11 mouse cellular contexts compared by ENCODE assay signal in the genomic region with DNA sequence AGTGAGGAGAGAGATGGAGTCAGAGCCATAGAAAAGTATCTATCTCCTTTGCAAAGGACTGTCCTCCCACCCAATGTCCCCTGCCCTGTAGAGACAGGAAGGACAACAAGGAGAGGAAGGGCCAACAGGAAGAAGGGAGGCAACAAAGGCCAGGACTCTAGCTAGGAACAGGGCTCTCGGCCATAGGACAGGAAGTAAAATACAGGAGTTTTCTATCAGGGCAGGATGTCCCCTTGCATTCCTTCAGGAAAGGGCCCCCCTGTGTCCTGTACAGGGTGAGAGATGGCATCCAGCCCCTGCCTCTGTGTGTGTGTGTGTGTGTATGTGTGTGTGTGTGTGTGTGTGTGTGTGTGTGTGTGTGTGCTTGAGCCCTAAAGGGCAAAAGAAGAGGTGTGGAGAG.
DNase-seq lines count a peak whose midpoint lies in the region; ATAC-seq and TF ChIP-seq lines count a peak whose summit lies in the region.
"Had no signal": no experiment of that assay in that cellular context is flagged by ENCODE, and none has a peak within 500 bp of the region (broad histone marks: within the 10 kb centered on the region; RNA-seq: fewer than 3 reads in every experiment).

No protein-coding gene starts in this region.

- no peaks in the 10 kb centered on the region for H3K36me3 ChIP-seq in heart, embryonic 11.5 days (ENCODE audit: control insufficient read depth, insufficient read depth, low read length)
- H3K36me3 ChIP-seq in embryonic facial prominence, embryonic 10.5 days (replicated peaks): no peaks in the 10 kb centered on the region
- no peaks in the 10 kb centered on the region for H3K36me3 ChIP-seq in lung, postnatal 0 days (ENCODE audit: insufficient read depth, low read length)
- H3K36me3 ChIP-seq: neural tube, embryonic 15.5 days had no signal

- no peak overlapping the region for H3K4me3 ChIP-seq in heart, embryonic 11.5 days (ENCODE audit: low read depth, low read length)
- H3K4me3 ChIP-seq in embryonic facial prominence, embryonic 10.5 days: no peak overlapping the region
- no peak overlapping the region for H3K4me3 ChIP-seq in lung, postnatal 0 days (ENCODE audit: low read depth, low read length)
- H3K4me3 ChIP-seq: neural tube, embryonic 15.5 days had no signal

- DNase-seq in heart, postnatal 14 days: no peak
- no peak for DNase-seq in embryonic facial prominence, embryonic 10.5 days (ENCODE audit: low spot score)
- DNase-seq in kidney, postnatal 10 days: peak; percentile 27
- peak; percentile 41 for DNase-seq in lung, postnatal 0 days (ENCODE audit: low spot score)
- DNase-seq in layer of hippocampus, postnatal 14 days (ENCODE audit: low spot score in 2 of 2): no peak
- DNase-seq: cerebellum, adult 8-10 months; right cerebral cortex, adult 18-20 months; thymus, postnatal 25 days had no signal

- no peaks in the 10 kb centered on the region for H3K27me3 ChIP-seq in heart, embryonic 11.5 days (ENCODE audit: control insufficient read depth, insufficient read depth, low read length)
- no peaks in the 10 kb centered on the region for H3K27me3 ChIP-seq in embryonic facial prominence, embryonic 10.5 days (replicated peaks; ENCODE audit: low read depth, poor library complexity, severe bottlenecking)
- no peaks in the 10 kb centered on the region for H3K27me3 ChIP-seq in lung, postnatal 0 days (replicated peaks; ENCODE audit: insufficient read depth, low read length)
- H3K27me3 ChIP-seq: neural tube, embryonic 15.5 days had no signal

- no peaks in the 10 kb centered on the region for H3K9me3 ChIP-seq in heart, embryonic 11.5 days (replicated peaks; ENCODE audit: control insufficient read depth, low read length)
- no peaks in the 10 kb centered on the region for H3K9me3 ChIP-seq in embryonic facial prominence, embryonic 10.5 days
- no peaks in the 10 kb centered on the region for H3K9me3 ChIP-seq in lung, postnatal 0 days (ENCODE audit: low read length)
- H3K9me3 ChIP-seq: neural tube, embryonic 15.5 days had no signal

- TF ChIP-seq EP300 in lung, postnatal 0 days (IDR thresholded peaks at IDR 0.05): peak; percentile 50; the same call in 1 of the 2 replicates

- intact Hi-C loops in heart, postnatal 14 days (cut with DNase I): no loop called here

- H3K4me2 ChIP-seq in heart, embryonic 11.5 days: no peak overlapping the region
- no peak overlapping the region for H3K4me2 ChIP-seq in lung, postnatal 0 days (replicated peaks; ENCODE audit: low read depth, low read length)
- H3K4me2 ChIP-seq: neural tube, embryonic 15.5 days had no signal

- WGBS in heart, embryonic 11.5 days (ENCODE audit: insufficient replicate concordance): 20% methylated on average over 1 of the region's 1 CpGs
- 34% methylated on average over 1 of the region's 1 CpGs for WGBS in embryonic facial prominence, embryonic 10.5 days
- 23% methylated on average over 1 of the region's 1 CpGs for WGBS in lung, postnatal 0 days

- TF ChIP-seq CTCF in lung, postnatal 0 days (IDR thresholded peaks at IDR 0.05): no peak

- H3K4me1 ChIP-seq in heart, embryonic 11.5 days (ENCODE audit: control insufficient read depth, insufficient read depth, low read length): 0 out of 2 replicates have a peak, but pooled peaks cover 2% of the 10 kb centered on the region
- peaks cover 17% of the 10 kb centered on the region for H3K4me1 ChIP-seq in embryonic facial prominence, embryonic 10.5 days
- no peaks in the 10 kb centered on the region for H3K4me1 ChIP-seq in lung, postnatal 0 days (ENCODE audit: insufficient read depth, low read depth, low read length)
- H3K4me1 ChIP-seq: neural tube, embryonic 15.5 days had no signal

- ATAC-seq in heart, embryonic 11.5 days (replicated peaks; ENCODE audit: insufficient number of reproducible peaks, low FRiP score, low TSS enrichment): peak; percentile 59; the same call in 1 of the 2 replicates
- ATAC-seq in lung, postnatal 0 days: peak; percentile 78
- no peak for ATAC-seq in erythroid progenitor cell, adult 5-6 weeks (replicated peaks; ENCODE audit: low FRiP score, poor library complexity, severe bottlenecking)

- no peak overlapping the region for H3K27ac ChIP-seq in heart, embryonic 11.5 days (ENCODE audit: low read depth, low read length)
- H3K27ac ChIP-seq in embryonic facial prominence, embryonic 10.5 days (replicated peaks): peak overlapping the region; percentile 49
- no peak overlapping the region for H3K27ac ChIP-seq in lung, postnatal 0 days (ENCODE audit: low read length)
- H3K27ac ChIP-seq: neural tube, embryonic 15.5 days had no signal

- H3K9ac ChIP-seq in heart, embryonic 11.5 days (ENCODE audit: low read depth, low read length): no peak overlapping the region
- H3K9ac ChIP-seq in lung, postnatal 0 days (replicated peaks; ENCODE audit: low read depth): no peak overlapping the region
- H3K9ac ChIP-seq: neural tube, embryonic 15.5 days had no signal

Comparison
In these comparisons a context has a peak if more than half of its experiments do, and no peak if none do; other contexts are left out.
1. DNase-seq: peak in kidney, postnatal 10 days (single experiment) and lung, postnatal 0 days (single experiment); none in heart, postnatal 14 days (0 of 2), embryonic facial prominence, embryonic 10.5 days (single experiment) and layer of hippocampus, postnatal 14 days (0 of 2).